Mouse (Mus musculus): ENCODE results near the gene Trpv6. TPM values are rescaled to one million over a fixed set of nuclear protein-coding genes. Genes with fewer than 3 reads are reported as not detected.

Trpv6 gene
- total and polyA plus RNA-seq, 3 experiments = not detected

- DNase-seq (ENCODE audit: extremely low read depth) = no peak
- Histone ChIP-seq H3K27ac (ENCODE audit: insufficient read depth, low read depth) (no peak overlapping the region), H3K4me2 (ENCODE audit: insufficient read depth, low read depth, poor library complexity, severe bottlenecking) (no peak overlapping the region), H3K36me3 (replicated peaks in 1 of 2; ENCODE audit: control insufficient read depth in 1 of 2, insufficient read depth in 1 of 2, low read length in 1 of 2) (no peaks in the 10 kb centered on the region), H3K9me3 (replicated peaks; ENCODE audit: low read length) (no peaks in the 10 kb centered on the region), H3K27me3 (replicated peaks) (no peaks in the 10 kb centered on the region), H3K4me1 (ENCODE audit: control insufficient read depth in 1 of 2, insufficient read depth in 2 of 2) (no peaks in the 10 kb centered on the region), H3K9ac (ENCODE audit: insufficient read depth, low read depth) (no peak overlapping the region), H3K4me3 (replicated peaks in 1 of 3; ENCODE audit: low read depth in 2 of 3, low read length in 2 of 3, poor library complexity in 1 of 3) (no peak overlapping the region), H3K79me2 (replicated peaks; ENCODE audit: control insufficient read depth, extremely low read depth, insufficient read depth, poor library complexity, severe bottlenecking) (no peaks in the 10 kb centered on the region)
- TF ChIP-seq USF1 (IDR thresholded peaks at IDR 0.05; ENCODE audit: low read depth, low read length) = no peak
- TF ChIP-seq NRF1 (IDR thresholded peaks at IDR 0.05; ENCODE audit: low read depth, low read length) = no peak
- TF ChIP-seq CHD2 (IDR thresholded peaks at IDR 0.05; ENCODE audit: low read length) = no peak
- TF ChIP-seq CHD1 (IDR thresholded peaks at IDR 0.05; ENCODE audit: low read depth, low read length) = no peak
- in situ Hi-C loops (cut with MboI; ENCODE audit: low pct_ligation_motif_present, low pct_unique_long_range_greater_than_20kb, low sequenced_read_pairs) (no loop called here), dilution Hi-C loops (cut with MboI; ENCODE audit: extremely low pct_ligation_motif_present, extremely low pct_unique_long_range_greater_than_20kb, low sequenced_read_pairs) (no loop called here)
Measured at GRCm38 (mm10) chr6:41581295-41581694, 54.9 kb downstream of the Trpv6 start.

- dilution Hi-C loops (cut with MboI; ENCODE audit: extremely low pct_ligation_motif_present, extremely low pct_unique_long_range_greater_than_20kb, low sequenced_read_pairs) = no loop called here
- no peak overlapping the region for H3K9ac ChIP-seq (ENCODE audit: insufficient read depth, low read depth)
- TF ChIP-seq RAD21 (IDR thresholded peaks at IDR 0.05; ENCODE audit: low read depth, low read length) (no peak), CTCF (conservative IDR thresholded peaks at IDR 0.05 in 1 of 2, IDR thresholded peaks at IDR 0.05 in 1 of 2; ENCODE audit: low read depth in 2 of 2, low read length in 2 of 2) (no peak), ETS1 (conservative IDR thresholded peaks at IDR 0.05; ENCODE audit: low read depth, low read length) (no peak), ZC3H11A (IDR thresholded peaks at IDR 0.05; ENCODE audit: low read depth, low read length) (no peak), KAT2A (IDR thresholded peaks at IDR 0.05; ENCODE audit: insufficient replicate concordance, low read length) (no peak), ZMIZ1 (IDR thresholded peaks at IDR 0.05; ENCODE audit: low read depth, low read length) (no peak), SIN3A (IDR thresholded peaks at IDR 0.05; ENCODE audit: low read length) (no peak), MXI1 (IDR thresholded peaks at IDR 0.05; ENCODE audit: low read depth, low read length) (no peak), RCOR1 (conservative IDR thresholded peaks at IDR 0.05; ENCODE audit: low read depth, low read length) (no peak), USF1 (IDR thresholded peaks at IDR 0.05; ENCODE audit: low read depth, low read length) (no peak), NRF1 (IDR thresholded peaks at IDR 0.05; ENCODE audit: low read depth, low read length) (no peak), POLR2A (IDR thresholded peaks at IDR 0.05; ENCODE audit: low read depth, low read length) (no peak), JUN (IDR thresholded peaks at IDR 0.05; ENCODE audit: insufficient read depth, low read depth, low read length) (no peak), IRF4 (IDR thresholded peaks at IDR 0.05; ENCODE audit: low read depth, low read length) (no peak), UBTF (IDR thresholded peaks at IDR 0.05; ENCODE audit: low read depth, low read length) (no peak), ELF1 (IDR thresholded peaks at IDR 0.05; ENCODE audit: low read depth, low read length) (no peak), EP300 (IDR thresholded peaks at IDR 0.05; ENCODE audit: low read length) (no peak), CHD2 (IDR thresholded peaks at IDR 0.05; ENCODE audit: low read length) (no peak), NELFE (IDR thresholded peaks at IDR 0.05; ENCODE audit: low read depth, low read length) (no peak), MAZ (IDR thresholded peaks at IDR 0.05; ENCODE audit: low read depth, low read length) (no peak)
Measured at GRCm38 (mm10) chr6:41577297-41577696, 58.9 kb downstream of the Trpv6 start.

More at GRCm38 (mm10) chr6:41577297-41577696, 58.9 kb downstream of the Trpv6 start:
- Histone ChIP-seq H3K4me2 (ENCODE audit: insufficient read depth, low read depth, poor library complexity, severe bottlenecking) (no peak overlapping the region), H3K4me3 (replicated peaks in 1 of 3; ENCODE audit: low read depth in 2 of 3, low read length in 2 of 3, poor library complexity in 1 of 3) (no peak overlapping the region), H3K79me2 (replicated peaks; ENCODE audit: control insufficient read depth, extremely low read depth, insufficient read depth, poor library complexity, severe bottlenecking) (no peaks in the 10 kb centered on the region), H3K4me1 (ENCODE audit: control insufficient read depth in 1 of 2, insufficient read depth in 2 of 2) (no peaks in the 10 kb centered on the region), H3K36me3 (replicated peaks in 1 of 2; ENCODE audit: control insufficient read depth in 1 of 2, insufficient read depth in 1 of 2, low read length in 1 of 2) (no peaks in the 10 kb centered on the region), H3K27ac (ENCODE audit: insufficient read depth, low read depth) (no peak overlapping the region), H3K27me3 (replicated peaks) (no peaks in the 10 kb centered on the region), H3K9me3 (replicated peaks; ENCODE audit: low read length) (no peaks in the 10 kb centered on the region)
- in situ Hi-C loops (cut with MboI; ENCODE audit: low pct_ligation_motif_present, low pct_unique_long_range_greater_than_20kb, low sequenced_read_pairs) = no loop called here
- no peak for DNase-seq (ENCODE audit: extremely low read depth)

Data from CH12.LX (cell line).